Comparison of ENCODE assay signal across 27 mouse cellular contexts in the genomic region with DNA sequence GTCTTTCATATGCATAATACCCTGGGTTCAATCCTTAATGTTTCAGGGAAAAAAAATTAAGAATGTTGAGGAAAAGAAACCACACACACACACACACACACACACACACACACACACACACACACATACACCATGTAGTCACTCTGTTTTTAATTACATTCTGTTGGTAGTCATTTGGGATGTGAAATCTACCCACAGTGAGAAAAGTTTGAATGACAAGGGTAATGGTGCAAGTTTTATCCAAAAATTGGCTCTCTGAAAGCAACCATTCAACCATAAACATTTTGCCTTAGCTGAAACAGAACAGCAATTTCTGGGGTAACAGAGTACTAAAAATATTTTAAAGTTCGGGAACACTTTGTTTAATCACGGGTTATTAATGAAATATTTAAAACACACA.
"Had no signal": no experiment of that assay in that cellular context is flagged by ENCODE, and none has a peak within 500 bp of the region (broad histone marks: within the 10 kb centered on the region; RNA-seq: fewer than 3 reads in every experiment).

No protein-coding gene starts in this region.

- H3K4me3 ChIP-seq: heart, adult 2 months; heart, embryonic 13.5 days; heart, embryonic 15.5 days; hindbrain, embryonic 13.5 days; hindbrain, embryonic 15.5 days; kidney, embryonic 15.5 days; limb, embryonic 13.5 days; limb, embryonic 15.5 days; liver, embryonic 13.5 days; liver, embryonic 15.5 days had no signal

- ATAC-seq: hindbrain, postnatal 0 days; intestine, embryonic 16.5 days had no signal

- DNase-seq: gastrocnemius, postnatal 14 days; gastrocnemius, postnatal 36 days; heart, adult 11 months; heart, adult 2 months; heart, postnatal 14 days; heart, postnatal 36 days; kidney, adult 11 months; kidney, adult 2 months; kidney, adult 9 months; kidney, postnatal 14 days; kidney, postnatal 36 days; layer of hippocampus, adult 9-11 months; layer of hippocampus, postnatal 36 days; left cerebral cortex, postnatal 4 days; liver, embryonic 13.5 days had no signal

- H3K4me1 ChIP-seq: heart, embryonic 13.5 days; heart, embryonic 15.5 days; hindbrain, embryonic 13.5 days; hindbrain, embryonic 15.5 days; kidney, embryonic 15.5 days; limb, embryonic 15.5 days; liver, embryonic 13.5 days; liver, embryonic 15.5 days had no signal

- H3K27me3 ChIP-seq: heart, embryonic 15.5 days; liver, embryonic 13.5 days had no signal

- H3K4me2 ChIP-seq: heart, embryonic 11.5 days; heart, embryonic 13.5 days; heart, embryonic 15.5 days; hindbrain, embryonic 13.5 days; hindbrain, embryonic 15.5 days; kidney, embryonic 15.5 days; limb, embryonic 13.5 days; limb, embryonic 15.5 days; liver, embryonic 13.5 days; liver, embryonic 15.5 days had no signal

- H3K9ac ChIP-seq: heart, embryonic 13.5 days; heart, embryonic 15.5 days; hindbrain, embryonic 13.5 days; hindbrain, embryonic 15.5 days; kidney, embryonic 15.5 days; limb, embryonic 13.5 days; limb, embryonic 15.5 days; liver, embryonic 13.5 days; liver, embryonic 15.5 days had no signal

- H3K27ac ChIP-seq: heart, adult 2 months; heart, embryonic 13.5 days; heart, embryonic 15.5 days; hindbrain, embryonic 13.5 days; hindbrain, embryonic 15.5 days; hindbrain, postnatal 0 days; kidney, embryonic 15.5 days; kidney, postnatal 0 days; limb, embryonic 13.5 days; limb, embryonic 15.5 days; liver, embryonic 13.5 days; liver, embryonic 15.5 days had no signal

- H3K36me3 ChIP-seq: heart, embryonic 13.5 days; heart, embryonic 15.5 days; hindbrain, embryonic 13.5 days; hindbrain, embryonic 15.5 days; kidney, embryonic 15.5 days; limb, embryonic 13.5 days; limb, embryonic 15.5 days; liver, embryonic 13.5 days; liver, embryonic 15.5 days had no signal

- H3K9me3 ChIP-seq: heart, embryonic 13.5 days; heart, embryonic 15.5 days; hindbrain, embryonic 13.5 days; hindbrain, embryonic 15.5 days; kidney, embryonic 15.5 days; limb, embryonic 13.5 days; limb, embryonic 15.5 days; liver, embryonic 13.5 days; liver, embryonic 15.5 days had no signal
